Mouse (Mus musculus) B cell, adult 2 months (primary cell): Measurements from ENCODE around the gene Tppp2.

Experiments
- DNase-seq, 2 experiments: peaks; one replicate each; pipeline ENCODE4 v3.0.0; 2022

Gene Tppp2

DNA sequence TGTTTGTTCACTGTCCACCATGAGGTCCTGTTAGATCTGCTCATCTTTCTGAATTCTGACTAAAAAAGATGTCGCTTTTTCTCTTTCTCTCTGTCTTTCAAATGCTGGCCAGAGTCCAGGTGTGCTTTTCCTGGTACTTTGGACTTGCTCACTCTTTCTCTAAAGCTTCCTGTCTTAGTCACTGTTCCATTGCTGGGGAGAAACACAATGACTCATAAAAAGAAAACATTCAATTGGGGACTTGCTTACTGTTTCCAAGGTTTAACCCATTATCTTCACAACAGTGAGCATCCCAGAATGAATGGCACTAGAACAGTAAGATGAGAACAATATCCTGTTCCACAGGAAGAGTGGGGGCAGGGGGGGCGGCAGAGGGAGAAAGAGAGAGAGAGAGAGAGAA is 42.1 kb downstream of the Tppp2 start:
- no peak for DNase-seq

DNA sequence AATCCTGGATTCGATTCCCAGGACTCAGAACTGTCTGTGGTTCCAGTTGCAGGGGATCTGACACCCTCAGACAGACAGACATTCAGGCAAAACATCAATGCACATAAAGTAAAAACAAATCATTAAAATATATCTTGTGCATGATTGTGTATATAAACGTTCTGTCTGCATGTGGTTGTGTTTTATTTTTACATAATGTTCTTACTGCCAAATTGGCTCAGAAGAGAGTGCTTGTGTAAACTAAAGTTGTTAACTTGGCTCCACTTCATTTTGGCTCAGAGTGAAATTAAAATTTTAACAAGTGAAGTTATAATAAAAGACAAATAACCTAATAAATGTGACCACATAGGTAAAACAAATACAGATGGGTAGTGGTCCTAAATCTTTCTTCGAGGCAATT is 49.2 kb downstream of the Tppp2 start:
- no peak for DNase-seq
